Mouse (Mus musculus): Measurements from ENCODE around the gene Timm17b. TPM values are rescaled to one million over a fixed set of nuclear protein-coding genes. Genes with fewer than 3 reads are reported as not detected.
A peak's percentile ranks its signal among the peaks of the same experiment; 100 is the strongest.

Gene Timm17b
- total and polyA plus RNA-seq, 3 experiments: 33.1 to 76.7 (median 38.8) TPM

DNA sequence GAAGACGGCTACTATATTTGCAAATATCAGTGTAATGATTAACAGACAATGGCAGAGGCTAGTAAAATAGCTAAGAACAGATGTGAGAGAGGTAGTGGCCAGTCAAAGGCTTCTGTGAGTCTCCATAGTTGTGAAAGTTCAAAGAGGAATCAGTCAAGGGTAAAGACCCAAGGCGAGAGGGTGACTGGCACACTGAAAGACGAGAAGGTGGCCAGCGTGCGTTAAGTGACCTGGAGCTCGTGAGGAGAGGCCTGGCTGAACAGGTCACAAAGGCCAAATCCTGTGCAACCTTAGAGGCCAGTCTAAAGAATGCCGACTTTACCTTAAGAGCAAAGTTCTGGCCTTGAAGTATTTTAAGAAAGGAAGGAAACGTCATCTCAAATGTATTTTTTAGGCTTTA is 46.5 kb downstream of the Timm17b start:
- H3K27me3 ChIP-seq (replicated peaks): no peaks in the 10 kb centered on the region
- H3K4me1 ChIP-seq (ENCODE audit: control insufficient read depth in 1 of 2, insufficient read depth in 2 of 2): peaks cover 0 to 4% of the 10 kb centered on the region in 2 experiments; a peak in 1 of 4 replicates
- dilution Hi-C loops (cut with MboI; ENCODE audit: extremely low pct_ligation_motif_present, extremely low pct_unique_long_range_greater_than_20kb, low sequenced_read_pairs) (no loop called here), in situ Hi-C loops (cut with MboI; ENCODE audit: low pct_ligation_motif_present, low pct_unique_long_range_greater_than_20kb, low sequenced_read_pairs) (no loop called here)
- no peaks in the 10 kb centered on the region for H3K79me2 ChIP-seq (replicated peaks; ENCODE audit: control insufficient read depth, extremely low read depth, insufficient read depth, poor library complexity, severe bottlenecking)
- no peaks in the 10 kb centered on the region for H3K9me3 ChIP-seq (replicated peaks; ENCODE audit: low read length)
- H3K36me3 ChIP-seq (replicated peaks in 1 of 2; ENCODE audit: control insufficient read depth in 1 of 2, insufficient read depth in 1 of 2, low read length in 1 of 2): peaks cover 11 to 27% of the 10 kb centered on the region in 2 experiments
- no peak overlapping the region for H3K27ac ChIP-seq (ENCODE audit: insufficient read depth, low read depth)
- no peak overlapping the region for H3K4me2 ChIP-seq (ENCODE audit: insufficient read depth, low read depth, poor library complexity, severe bottlenecking)
- TF ChIP-seq CTCF (conservative IDR thresholded peaks at IDR 0.05 in 1 of 2, IDR thresholded peaks at IDR 0.05 in 1 of 2; ENCODE audit: low read depth in 2 of 2, low read length in 2 of 2) (no peak), BHLHE40 (IDR thresholded peaks at IDR 0.05; ENCODE audit: low read depth, low read length) (no peak), ZMIZ1 (IDR thresholded peaks at IDR 0.05; ENCODE audit: low read depth, low read length) (no peak), JUND (conservative IDR thresholded peaks at IDR 0.05; ENCODE audit: low read depth, low read length) (no peak), MXI1 (IDR thresholded peaks at IDR 0.05; ENCODE audit: low read depth, low read length) (no peak), PAX5 (IDR thresholded peaks at IDR 0.05; ENCODE audit: low read length) (no peak), ELF1 (IDR thresholded peaks at IDR 0.05; ENCODE audit: low read depth, low read length) (no peak), RAD21 (IDR thresholded peaks at IDR 0.05; ENCODE audit: low read depth, low read length) (no peak), IRF4 (IDR thresholded peaks at IDR 0.05; ENCODE audit: low read depth, low read length) (no peak), RCOR1 (conservative IDR thresholded peaks at IDR 0.05; ENCODE audit: low read depth, low read length) (no peak), E2F4 (IDR thresholded peaks at IDR 0.05; ENCODE audit: insufficient replicate concordance, low read depth, low read length) (no peak), ETS1 (conservative IDR thresholded peaks at IDR 0.05; ENCODE audit: low read depth, low read length) (no peak), EP300 (IDR thresholded peaks at IDR 0.05; ENCODE audit: low read length) (no peak), GABPA (IDR thresholded peaks at IDR 0.05; ENCODE audit: insufficient replicate concordance, low read depth, low read length) (no peak), SMC3 (IDR thresholded peaks at IDR 0.05; ENCODE audit: low read depth, low read length) (no peak)
- H3K9ac ChIP-seq (ENCODE audit: insufficient read depth, low read depth): no peak overlapping the region
- DNase-seq (ENCODE audit: extremely low read depth): no peak
- H3K4me3 ChIP-seq (replicated peaks in 1 of 3; ENCODE audit: low read depth in 2 of 3, low read length in 2 of 3, poor library complexity in 1 of 3): no peak overlapping the region

DNA sequence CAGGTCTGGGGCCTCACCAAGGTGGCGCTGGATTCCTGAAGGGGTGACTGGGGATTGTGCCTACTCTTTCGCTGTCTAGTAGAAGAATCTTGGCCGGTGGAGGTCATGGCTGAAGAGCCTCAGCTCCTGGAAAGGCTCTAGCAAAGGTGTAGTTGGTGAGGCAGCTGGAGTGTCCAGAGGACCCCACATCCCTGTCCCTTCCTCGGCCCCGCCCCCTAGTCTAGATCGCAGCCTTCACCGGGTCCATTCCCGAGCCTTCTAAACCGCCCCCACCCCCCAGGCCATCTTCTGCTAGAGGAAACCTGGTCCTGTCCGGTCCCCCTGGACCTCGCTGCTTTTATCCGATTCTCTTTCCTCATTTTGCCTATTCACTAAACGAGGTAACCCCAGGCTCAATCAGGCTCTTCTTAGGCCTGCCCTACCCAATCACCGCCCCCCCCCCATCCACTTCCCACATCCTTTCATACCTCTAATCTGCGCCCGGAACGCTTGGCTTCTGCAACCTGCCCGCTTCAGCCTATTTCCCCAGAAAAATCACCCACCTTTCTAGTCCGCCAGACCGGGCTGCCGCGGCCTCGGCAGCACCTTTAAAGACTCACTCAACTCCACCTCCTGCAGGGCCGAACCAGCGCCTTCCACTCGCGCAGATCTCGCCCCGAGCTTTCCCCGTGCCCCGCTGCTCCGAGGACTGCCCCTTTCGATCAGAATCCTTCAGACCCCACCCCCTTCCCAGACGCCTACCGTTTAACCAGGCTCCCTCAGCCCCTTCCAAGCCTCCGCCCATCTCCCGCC is 48.1 kb downstream of the Timm17b start, which contains the start of gene Hdac6:
Hdac6 (minus strand) TSS at position 782 of the 792 bp plus-strand sequence.
- H3K4me3 ChIP-seq (replicated peaks in 1 of 3; ENCODE audit: low read depth in 2 of 3, low read length in 2 of 3, poor library complexity in 1 of 3): peak within 1 kb of the TSS; percentile 52 to 64 (median 58)
- in situ Hi-C loops (cut with MboI; ENCODE audit: low pct_ligation_motif_present, low pct_unique_long_range_greater_than_20kb, low sequenced_read_pairs) (no loop called here), dilution Hi-C loops (cut with MboI; ENCODE audit: extremely low pct_ligation_motif_present, extremely low pct_unique_long_range_greater_than_20kb, low sequenced_read_pairs) (no loop called here)
- no peaks in the 10 kb centered on the region for H3K9me3 ChIP-seq (replicated peaks; ENCODE audit: low read length)
- peaks cover 4 to 15% of the 10 kb centered on the region in 2 experiments for H3K36me3 ChIP-seq (replicated peaks in 1 of 2; ENCODE audit: control insufficient read depth in 1 of 2, insufficient read depth in 1 of 2, low read length in 1 of 2)
- DNase-seq (ENCODE audit: extremely low read depth): no peak
- peaks cover 0 to 4% of the 10 kb centered on the region in 2 experiments; a peak in 1 of 4 replicates for H3K4me1 ChIP-seq (ENCODE audit: control insufficient read depth in 1 of 2, insufficient read depth in 2 of 2)
- no peaks in the 10 kb centered on the region for H3K79me2 ChIP-seq (replicated peaks; ENCODE audit: control insufficient read depth, extremely low read depth, insufficient read depth, poor library complexity, severe bottlenecking)
- peak within 1 kb of the TSS; percentile 79 for H3K9ac ChIP-seq (ENCODE audit: insufficient read depth, low read depth)
- peak within 1 kb of the TSS; percentile 75 for H3K4me2 ChIP-seq (ENCODE audit: insufficient read depth, low read depth, poor library complexity, severe bottlenecking)
- H3K27me3 ChIP-seq (replicated peaks): no peaks in the 10 kb centered on the region
- H3K27ac ChIP-seq (ENCODE audit: insufficient read depth, low read depth): no peak within 1 kb of the TSS
- TF ChIP-seq MYC (IDR thresholded peaks at IDR 0.05; ENCODE audit: low read depth, low read length) (no peak), NELFE (IDR thresholded peaks at IDR 0.05; ENCODE audit: low read depth, low read length) (0 out of 2 replicates have a peak, but pooled peaks have one; percentile 30), ZC3H11A (IDR thresholded peaks at IDR 0.05; ENCODE audit: low read depth, low read length) (no peak), EP300 (IDR thresholded peaks at IDR 0.05; ENCODE audit: low read length) (no peak), POLR2A (IDR thresholded peaks at IDR 0.05; ENCODE audit: low read depth, low read length) (peak; percentile 70), MEF2A (IDR thresholded peaks at IDR 0.05; ENCODE audit: borderline replicate concordance, low read depth, low read length) (no peak), TCF12 (IDR thresholded peaks at IDR 0.05; ENCODE audit: low read depth, low read length) (0 out of 2 replicates have a peak, but pooled peaks have one; percentile 23), CTCF (conservative IDR thresholded peaks at IDR 0.05 in 1 of 2, IDR thresholded peaks at IDR 0.05 in 1 of 2; ENCODE audit: low read depth in 2 of 2, low read length in 2 of 2) (no peak), MXI1 (IDR thresholded peaks at IDR 0.05; ENCODE audit: low read depth, low read length) (no peak), ZNF384 (IDR thresholded peaks at IDR 0.05; ENCODE audit: low read depth, low read length) (no peak), E2F4 (IDR thresholded peaks at IDR 0.05; ENCODE audit: insufficient replicate concordance, low read depth, low read length) (no peak)

All from CH12.LX (cell line).